Mouse (Mus musculus) myocyte (in vitro differentiated cells): Measurements from ENCODE around the gene Sohlh1.

Experiments
- MAX ChIP-seq: IDR thresholded peaks from one replicate; pipeline ENCODE4 v1.6.1; 2011; ENCODE audit warnings: low read depth, mild to moderate bottlenecking, control low read depth
- POLR2A ChIP-seq: IDR thresholded peaks from one replicate; pipeline ENCODE4 v1.6.1; 2011; ENCODE audit warnings: low read depth, mild to moderate bottlenecking, control low read depth, moderate library complexity; ENCODE audit not compliant: insufficient read length

DNA sequence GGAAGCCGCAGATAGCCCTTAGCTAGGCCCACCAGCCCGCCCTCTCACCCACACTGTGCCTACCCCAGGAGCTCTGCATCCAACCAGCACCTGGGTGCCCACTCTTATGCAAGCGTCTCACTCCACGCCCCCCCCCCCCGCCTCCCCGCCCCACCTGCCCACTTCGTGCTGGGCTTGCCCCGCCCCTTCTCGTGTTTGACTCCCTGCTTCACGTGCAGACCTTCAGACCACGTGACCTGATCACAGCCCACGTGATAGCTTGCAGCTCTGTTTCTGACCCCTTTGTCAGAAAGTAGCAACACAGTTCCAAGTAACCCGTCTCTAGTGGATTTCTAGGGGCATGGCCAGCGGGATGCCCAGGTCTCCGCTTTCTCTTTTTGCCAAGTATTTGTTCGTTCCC, at the start of gene Sohlh1:
- TF ChIP-seq MAX = no peak
- no peak for TF ChIP-seq POLR2A
